ENCODE assay signal across 17 mouse cellular contexts in genomic region chr3:151366707-151367306, GRCm38 (mm10).
DNase-seq lines count a peak whose midpoint lies in the region; ATAC-seq and TF ChIP-seq lines count a peak whose summit lies in the region.
"Had no signal": no experiment of that assay in that cellular context is flagged by ENCODE, and none has a peak within 500 bp of the region (broad histone marks: within the 10 kb centered on the region; RNA-seq: fewer than 3 reads in every experiment).

No protein-coding gene starts in this region.

- WGBS in forebrain, embryonic 15.5 days = 54% methylated on average over 4 of the region's 4 CpGs
- WGBS in hindbrain, postnatal 0 days = 44% methylated on average over 4 of the region's 4 CpGs
- WGBS in neural tube, embryonic 13.5 days = 69% methylated on average over 4 of the region's 4 CpGs
- 65% methylated on average over 4 of the region's 4 CpGs for WGBS in liver, embryonic 12.5 days (ENCODE audit: insufficient replicate concordance)

- peaks cover 13% of the 10 kb centered on the region for H3K4me1 ChIP-seq in forebrain, embryonic 15.5 days
- H3K4me1 ChIP-seq in hindbrain, postnatal 0 days (ENCODE audit: insufficient read depth, low read length) = no peaks in the 10 kb centered on the region
- peaks cover 6% of the 10 kb centered on the region for H3K4me1 ChIP-seq in neural tube, embryonic 13.5 days (replicated peaks)
- H3K4me1 ChIP-seq in liver, embryonic 12.5 days = no peaks in the 10 kb centered on the region

- intact Hi-C loops in left cerebral cortex, postnatal 4 days (cut with DNase I) = no loop called here

- no peaks in the 10 kb centered on the region for H3K27me3 ChIP-seq in forebrain, embryonic 15.5 days
- no peaks in the 10 kb centered on the region for H3K27me3 ChIP-seq in hindbrain, postnatal 0 days (ENCODE audit: insufficient read depth, low read length)
- no peaks in the 10 kb centered on the region for H3K27me3 ChIP-seq in neural tube, embryonic 13.5 days
- H3K27me3 ChIP-seq in liver, embryonic 12.5 days (replicated peaks) = no peaks in the 10 kb centered on the region
- H3K27me3 ChIP-seq: Patski had no signal

- ATAC-seq in forebrain, embryonic 15.5 days (replicated peaks) = peak; percentile 76
- peak; percentile 72 for ATAC-seq in hindbrain, postnatal 0 days
- peak; percentile 59; the same call in 1 of the 2 replicates for ATAC-seq in neural tube, embryonic 13.5 days (ENCODE audit: low read depth)
- no peak for ATAC-seq in liver, embryonic 12.5 days
- ATAC-seq: activated CD4-positive, CD25-positive, alpha-beta regulatory T cell, adult 4 months; Patski had no signal

- no peak for TF ChIP-seq CTCF in hindbrain, postnatal 0 days (IDR thresholded peaks at IDR 0.05; ENCODE audit: low read depth)

- no peaks in the 10 kb centered on the region for H3K36me3 ChIP-seq in forebrain, embryonic 15.5 days
- H3K36me3 ChIP-seq in hindbrain, postnatal 0 days (ENCODE audit: insufficient read depth, low read length) = no peaks in the 10 kb centered on the region
- no peaks in the 10 kb centered on the region for H3K36me3 ChIP-seq in neural tube, embryonic 13.5 days
- no peaks in the 10 kb centered on the region for H3K36me3 ChIP-seq in liver, embryonic 12.5 days

- H3K4me2 ChIP-seq in forebrain, embryonic 15.5 days (replicated peaks) = no peak overlapping the region
- peak overlapping the region; percentile 14; the same call in 1 of the 2 replicates for H3K4me2 ChIP-seq in hindbrain, postnatal 0 days (ENCODE audit: low read depth, low read length)
- no peak overlapping the region for H3K4me2 ChIP-seq in neural tube, embryonic 13.5 days
- no peak overlapping the region for H3K4me2 ChIP-seq in liver, embryonic 12.5 days

- H3K9ac ChIP-seq in forebrain, embryonic 15.5 days (replicated peaks) = no peak overlapping the region
- no peak overlapping the region for H3K9ac ChIP-seq in hindbrain, postnatal 0 days (replicated peaks; ENCODE audit: low read length)
- H3K9ac ChIP-seq in neural tube, embryonic 13.5 days = no peak overlapping the region
- H3K9ac ChIP-seq in liver, embryonic 12.5 days = no peak overlapping the region

- DNase-seq in left cerebral cortex, postnatal 4 days = peak; percentile 49
- no peak for DNase-seq in left cerebral cortex, adult 11 months (ENCODE audit: low spot score)
- DNase-seq in hindbrain, postnatal 0 days (ENCODE audit: low spot score) = peak; percentile 25
- no peak for DNase-seq in layer of hippocampus, adult 9-11 months
- DNase-seq: adrenal gland, postnatal 36 days; gastrocnemius, postnatal 14 days; kidney, adult 2 months; kidney, postnatal 4 days; lung, adult 2 months; lung, postnatal 36 days; right cerebral cortex, adult 18-20 months; thymus, adult 18-20 months had no signal

- H3K9me3 ChIP-seq in forebrain, embryonic 15.5 days = no peaks in the 10 kb centered on the region
- H3K9me3 ChIP-seq in hindbrain, postnatal 0 days (ENCODE audit: low read length) = no peaks in the 10 kb centered on the region
- H3K9me3 ChIP-seq in neural tube, embryonic 13.5 days = no peaks in the 10 kb centered on the region
- H3K9me3 ChIP-seq in liver, embryonic 12.5 days (replicated peaks) = no peaks in the 10 kb centered on the region

- H3K27ac ChIP-seq in forebrain, embryonic 15.5 days (replicated peaks) = no peak overlapping the region
- H3K27ac ChIP-seq in hindbrain, postnatal 0 days = no peak overlapping the region
- H3K27ac ChIP-seq in neural tube, embryonic 13.5 days (replicated peaks) = no peak overlapping the region
- H3K27ac ChIP-seq in liver, embryonic 12.5 days = no peak overlapping the region

- no peak overlapping the region for H3K4me3 ChIP-seq in forebrain, embryonic 15.5 days
- no peak overlapping the region for H3K4me3 ChIP-seq in hindbrain, postnatal 0 days (ENCODE audit: low read length)
- no peak overlapping the region for H3K4me3 ChIP-seq in neural tube, embryonic 13.5 days
- H3K4me3 ChIP-seq in liver, embryonic 12.5 days = no peak overlapping the region

Comparison
In these comparisons a context has a peak if more than half of its experiments do, and no peak if none do; other contexts are left out.
1. DNase-seq: peak in left cerebral cortex, postnatal 4 days (single experiment) and hindbrain, postnatal 0 days (single experiment); none in left cerebral cortex, adult 11 months (single experiment) and layer of hippocampus, adult 9-11 months (single experiment).